Mouse (Mus musculus) stomach, postnatal 0 days (tissue): ENCODE results near the gene Cept1. TPM values are rescaled to one million over a fixed set of nuclear protein-coding genes. Genes with fewer than 3 reads are reported as not detected.

ENCODE experiments used
- ATAC-seq: fragments of 200-750 bp; cut with Nextera tagmentation; 2 replicates; pipeline ENCODE4 v1.8.0; 2017; ENCODE audit not compliant: low FRiP score, low TSS enrichment
- DNase-seq: peaks from one replicate; pipeline ENCODE4 v3.0.0-alpha.2; 2016; ENCODE audit warnings: low spot score
- H3K27ac ChIP-seq: fragments of 300-500 bp; sonication (generic); replicated peaks from 2 replicates; pipeline ENCODE4 v1.5.1; 2014; ENCODE audit warnings: mild to moderate bottlenecking, control low read depth
- H3K27me3 ChIP-seq: fragments of 300-500 bp; sonication (generic); 2 replicates; pipeline ENCODE4 v1.6.1; 2014; ENCODE audit warnings: low read length; ENCODE audit not compliant: control insufficient read depth, insufficient read depth
- H3K36me3 ChIP-seq: fragments of 300-500 bp; sonication (generic); 2 replicates; pipeline ENCODE4 v1.6.1; 2014; ENCODE audit warnings: low read length, mixed read lengths; ENCODE audit not compliant: control insufficient read depth, insufficient read depth
- H3K4me1 ChIP-seq: fragments of 300-500 bp; sonication (generic); replicated peaks from 2 replicates; pipeline ENCODE4 v1.6.1; 2014; ENCODE audit warnings: antibody characterized with exemption; ENCODE audit not compliant: control insufficient read depth, insufficient read depth
- H3K4me2 ChIP-seq: fragments of 300-500 bp; sonication (generic); replicated peaks from 2 replicates; pipeline ENCODE4 v1.6.1; 2014; ENCODE audit warnings: low read depth, mild to moderate bottlenecking, control low read depth, moderate library complexity
- H3K4me3 ChIP-seq: fragments of 300-500 bp; sonication (generic); 2 replicates; pipeline ENCODE4 v1.5.1; 2014; ENCODE audit warnings: low read depth, low read length, control low read depth
- H3K9ac ChIP-seq: fragments of 300-500 bp; sonication (generic); 2 replicates; pipeline ENCODE4 v1.6.1; 2014; ENCODE audit warnings: mild to moderate bottlenecking, low read length, control low read depth, mixed read lengths
- H3K9me3 ChIP-seq: fragments of 300-500 bp; sonication (generic); 2 replicates; pipeline ENCODE4 v1.6.1; 2016; ENCODE audit warnings: low read length; ENCODE audit not compliant: control insufficient read depth
- CTCF ChIP-seq: IDR thresholded peaks from 2 replicates; pipeline ENCODE4 v1.5.1; 2016; ENCODE audit warnings: antibody characterized with exemption, low read depth, mild to moderate bottlenecking, moderate library complexity
- EP300 ChIP-seq: optimal IDR thresholded peaks from 2 replicates; pipeline ENCODE3; 2016; ENCODE audit warnings: antibody characterized with exemption
- WGBS: fragments of 180-500 bp; shearing (Covaris S2); extraction: QIAGEN DNeasy Blood & Tissue Kit; methylation state at CpG from one replicate; pipeline ENCODE4 v1.1.7; 2014; 5-methylcytosine and 5-hydroxymethylcytosine counted together
- polyA plus RNA-seq: library from polyadenylated mRNA; unstranded; fragments of >200 nt; fragmentation: Nextera tagmentation; extraction: Ambion mirVana; gene quantifications from 2 replicates; pipeline ENCODE4 v1.2.1, GENCODE M21; 2015

Cept1 gene
- polyA plus RNA-seq, 1 experiment from 2014 or later = 68.9 TPM

- WGBS = 71% methylated on average over 2 of the region's 2 CpGs
- 0 out of 2 replicates have a peak overlapping the region, but pooled peaks have one; percentile 24 for H3K27ac ChIP-seq
- H3K4me2 ChIP-seq = no peak overlapping the region
- DNase-seq (no peak), ATAC-seq (0 out of 2 replicates have a peak, but pooled peaks have one; percentile 61)
- H3K9me3 ChIP-seq = no peaks in the 10 kb centered on the region
- TF ChIP-seq CTCF (no peak), EP300 (no peak)
- H3K9ac ChIP-seq = no peak overlapping the region
- H3K36me3 ChIP-seq = no peaks in the 10 kb centered on the region
- no peaks in the 10 kb centered on the region for H3K4me1 ChIP-seq
- H3K4me3 ChIP-seq = no peak overlapping the region
- H3K27me3 ChIP-seq = no peaks in the 10 kb centered on the region
Observed at GRCm38 (mm10) chr3:106528032-106528431, 19.6 kb downstream of the Cept1 start.

GRCm38 (mm10) chr3:106526411-106526810 lies 21.2 kb downstream of the Cept1 start:
- Histone ChIP-seq H3K4me1 (no peaks in the 10 kb centered on the region), H3K9ac (no peak overlapping the region), H3K36me3 (no peaks in the 10 kb centered on the region), H3K4me2 (no peak overlapping the region), H3K9me3 (no peaks in the 10 kb centered on the region), H3K27me3 (no peaks in the 10 kb centered on the region), H3K4me3 (no peak overlapping the region), H3K27ac (no peak overlapping the region)
- WGBS = 85% methylated on average over 2 of the region's 2 CpGs
- ATAC-seq (no peak), DNase-seq (no peak)
- TF ChIP-seq EP300 = no peak
- no peak for TF ChIP-seq CTCF

DNA sequence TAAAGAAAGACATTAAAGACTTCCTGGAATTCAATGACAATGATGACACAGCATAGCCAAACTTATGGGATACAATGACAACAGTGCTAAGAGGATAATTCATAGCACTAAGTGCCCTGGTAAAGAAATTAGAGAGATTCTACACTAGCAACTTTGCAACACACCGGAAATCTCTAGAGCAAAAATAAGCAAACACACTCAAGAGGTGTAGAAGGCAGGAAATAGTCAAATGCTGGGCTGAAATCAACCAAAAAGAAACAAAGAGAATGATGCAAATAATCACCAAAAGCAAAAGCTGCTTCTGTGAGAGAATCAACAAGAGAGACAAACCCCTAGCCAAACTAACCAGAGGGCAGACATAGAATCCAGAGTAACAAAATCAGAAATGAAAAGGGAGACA lies 24.9 kb downstream of the Cept1 start:
- DNase-seq (no peak), ATAC-seq (no peak)
- H3K27me3 ChIP-seq = no peaks in the 10 kb centered on the region
- H3K4me2 ChIP-seq = no peak overlapping the region
- H3K27ac ChIP-seq = no peak overlapping the region
- H3K9me3 ChIP-seq = no peaks in the 10 kb centered on the region
- no peak overlapping the region for H3K4me3 ChIP-seq
- no peak overlapping the region for H3K9ac ChIP-seq
- no peaks in the 10 kb centered on the region for H3K36me3 ChIP-seq
- no peak for TF ChIP-seq EP300
- TF ChIP-seq CTCF = no peak
- WGBS = 100% methylated on average over 1 of the region's 1 CpGs
- H3K4me1 ChIP-seq = no peaks in the 10 kb centered on the region

DNA sequence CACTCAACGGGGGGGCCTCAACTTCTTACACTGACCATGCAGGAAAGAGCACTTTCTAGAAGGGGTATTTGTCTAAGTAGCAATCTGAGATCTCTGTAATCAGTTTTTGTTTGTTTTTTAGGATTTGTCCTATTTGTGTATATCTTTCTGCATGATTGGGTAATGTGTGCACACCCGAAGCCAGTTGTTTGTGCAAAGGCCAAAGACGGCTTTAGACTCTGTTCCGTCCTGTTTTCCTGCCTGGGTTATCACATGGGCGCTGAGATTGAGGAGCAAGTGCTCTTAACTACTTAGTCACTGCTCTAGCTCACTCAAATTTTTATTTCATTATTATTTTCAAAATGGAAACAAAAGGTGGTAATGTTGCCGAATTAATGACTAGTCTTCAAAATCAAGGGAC lies 32.6 kb downstream of the Cept1 start:
- TF ChIP-seq EP300 = no peak
- TF ChIP-seq CTCF = no peak
- Histone ChIP-seq H3K4me1 (no peaks in the 10 kb centered on the region), H3K4me2 (no peak overlapping the region), H3K4me3 (no peak overlapping the region), H3K27ac (no peak overlapping the region), H3K9ac (no peak overlapping the region), H3K9me3 (no peaks in the 10 kb centered on the region), H3K36me3 (no peaks in the 10 kb centered on the region), H3K27me3 (no peaks in the 10 kb centered on the region)
- ATAC-seq = no peak
- WGBS = 62% methylated on average over 6 of the region's 6 CpGs
- DNase-seq = peak; percentile 33

DNA sequence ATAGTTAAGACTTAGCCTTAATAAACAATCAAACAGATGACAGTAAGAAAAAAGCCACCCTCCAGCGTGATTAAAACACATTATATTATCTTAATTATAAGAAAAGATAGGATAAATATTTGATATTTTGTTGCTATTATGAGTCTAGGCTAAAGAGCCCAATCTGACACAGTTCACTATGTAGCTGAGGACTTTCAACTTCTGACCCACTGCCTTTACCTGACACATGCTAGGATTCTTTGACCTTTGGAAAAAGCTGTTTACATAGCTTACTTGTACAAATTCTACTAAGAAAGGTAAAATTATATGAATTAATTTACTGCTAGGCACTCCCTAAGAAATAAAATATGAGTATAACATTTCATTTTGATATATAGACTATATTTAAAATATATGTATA lies 36.9 kb downstream of the Cept1 start:
- 70% methylated on average over 1 of the region's 1 CpGs for WGBS
- H3K4me1 ChIP-seq = no peaks in the 10 kb centered on the region
- H3K27me3 ChIP-seq = no peaks in the 10 kb centered on the region
- no peak overlapping the region for H3K27ac ChIP-seq
- H3K9ac ChIP-seq = no peak overlapping the region
- TF ChIP-seq EP300 (no peak), CTCF (no peak)
- no peak for DNase-seq
- H3K9me3 ChIP-seq = no peaks in the 10 kb centered on the region
- no peak overlapping the region for H3K4me3 ChIP-seq
- no peaks in the 10 kb centered on the region for H3K36me3 ChIP-seq
- no peak overlapping the region for H3K4me2 ChIP-seq
- no peak for ATAC-seq

- H3K36me3 ChIP-seq = peaks cover 5% of the 10 kb centered on the region; the same call in 1 of the 2 replicates
- 82% methylated on average over 2 of the region's 2 CpGs for WGBS
- H3K9ac ChIP-seq = no peak overlapping the region
- ATAC-seq (no peak), DNase-seq (no peak)
- no peaks in the 10 kb centered on the region for H3K9me3 ChIP-seq
- H3K27me3 ChIP-seq = no peaks in the 10 kb centered on the region
- no peak overlapping the region for H3K4me3 ChIP-seq
- no peak for TF ChIP-seq CTCF
- no peak overlapping the region for H3K27ac ChIP-seq
- H3K4me2 ChIP-seq = no peak overlapping the region
- no peaks in the 10 kb centered on the region for H3K4me1 ChIP-seq
Observed at GRCm38 (mm10) chr3:106502892-106503291, 44.7 kb downstream of the Cept1 start.
